Mouse (Mus musculus): Measurements from ENCODE around the gene Slc38a1.

GRCm38 (mm10) chr15:96684132-96684830 lies 41.6 kb upstream of the Slc38a1 start:
- TF ChIP-seq CTCF (IDR thresholded peaks at IDR 0.05; ENCODE audit: borderline replicate concordance, insufficient read depth, low read depth, low read length) (no peak), POLR2A (IDR thresholded peaks at IDR 0.05; ENCODE audit: borderline replicate concordance, insufficient read depth, low read length) (no peak)

Data from cerebellum, adult 2 months (tissue).